Mouse (Mus musculus) monocyte, adult 5-6 weeks (primary cell): Measurements from ENCODE around the gene Abhd12. TPM values are rescaled to one million over a fixed set of nuclear protein-coding genes. Genes with fewer than 3 reads are reported as not detected.

Source experiments
- ATAC-seq: fragments of 153-309, 156-312 bp; replicated peaks from 2 replicates; pipeline ENCODE4 v1.8.0; 2017; ENCODE audit warnings: mild to moderate bottlenecking; ENCODE audit not compliant: low TSS enrichment, insufficient number of reproducible peaks, severe bottlenecking, poor library complexity, low FRiP score
- total RNA-seq: library from RNA; stranded (forward); fragments of 200-1000, 200-491, 200-594 nt; gene quantifications from 3 replicates; pipeline ENCODE4 v1.2.3, GENCODE M21; 2017

The Abhd12 gene
- total RNA-seq, 1 experiment from 2014 or later: 368 TPM

GRCm38 (mm10) chr2:150867021-150867420 is 37.5 kb downstream of the Abhd12 start:
- no peak for ATAC-seq

GRCm38 (mm10) chr2:150861128-150861527 is 43.4 kb downstream of the Abhd12 start:
- ATAC-seq: no peak

- no peak for ATAC-seq
Observed at GRCm38 (mm10) chr2:150859709-150860470, 44.7 kb downstream of the Abhd12 start.

GRCm38 (mm10) chr2:150858724-150859487 is 45.6 kb downstream of the Abhd12 start:
- no peak for ATAC-seq

- no peak for ATAC-seq
Observed at GRCm38 (mm10) chr2:150855186-150855585, 49.4 kb downstream of the Abhd12 start.

- ATAC-seq: no peak
Observed at GRCm38 (mm10) chr2:150851251-150851650, 53.3 kb downstream of the Abhd12 start.

- ATAC-seq: no peak
Observed at GRCm38 (mm10) chr2:150847436-150847995, 57.0 kb downstream of the Abhd12 start.

GRCm38 (mm10) chr2:150844798-150845197 is 59.7 kb downstream of the Abhd12 start:
- ATAC-seq: no peak

- no peak for ATAC-seq
Observed at GRCm38 (mm10) chr2:150842049-150842461, 62.5 kb downstream of the Abhd12 start.

- ATAC-seq: no peak
Observed at GRCm38 (mm10) chr2:150841109-150841508, 63.4 kb downstream of the Abhd12 start.

GRCm38 (mm10) chr2:150839686-150840471 is 64.7 kb downstream of the Abhd12 start:
- no peak for ATAC-seq

- no peak for ATAC-seq
Observed at GRCm38 (mm10) chr2:150837781-150838180, 66.8 kb downstream of the Abhd12 start.

GRCm38 (mm10) chr2:150836906-150837305 is 67.6 kb downstream of the Abhd12 start:
- no peak for ATAC-seq

- ATAC-seq: no peak
Observed at GRCm38 (mm10) chr2:150835975-150836374, 68.6 kb downstream of the Abhd12 start.

GRCm38 (mm10) chr2:150834616-150835015 is 69.9 kb downstream of the Abhd12 start:
- no peak for ATAC-seq

- no peak for ATAC-seq
Observed at GRCm38 (mm10) chr2:150832029-150832428, 72.5 kb downstream of the Abhd12 start.

GRCm38 (mm10) chr2:150830911-150831441 is 73.6 kb downstream of the Abhd12 start:
- peak; percentile 30 for ATAC-seq

- ATAC-seq: no peak
Observed at GRCm38 (mm10) chr2:150830011-150830410, 74.5 kb downstream of the Abhd12 start.

- ATAC-seq: no peak
Observed at GRCm38 (mm10) chr2:150828654-150829053, 75.9 kb downstream of the Abhd12 start.
